Mouse (Mus musculus) stomach, postnatal 0 days (tissue): ENCODE results near the gene Git2.

Experiments used
- CTCF ChIP-seq: IDR thresholded peaks from 2 replicates; pipeline ENCODE4 v1.5.1; 2016; ENCODE audit warnings: antibody characterized with exemption, low read depth, mild to moderate bottlenecking, moderate library complexity
- EP300 ChIP-seq: optimal IDR thresholded peaks from 2 replicates; pipeline ENCODE3; 2016; ENCODE audit warnings: antibody characterized with exemption

DNA sequence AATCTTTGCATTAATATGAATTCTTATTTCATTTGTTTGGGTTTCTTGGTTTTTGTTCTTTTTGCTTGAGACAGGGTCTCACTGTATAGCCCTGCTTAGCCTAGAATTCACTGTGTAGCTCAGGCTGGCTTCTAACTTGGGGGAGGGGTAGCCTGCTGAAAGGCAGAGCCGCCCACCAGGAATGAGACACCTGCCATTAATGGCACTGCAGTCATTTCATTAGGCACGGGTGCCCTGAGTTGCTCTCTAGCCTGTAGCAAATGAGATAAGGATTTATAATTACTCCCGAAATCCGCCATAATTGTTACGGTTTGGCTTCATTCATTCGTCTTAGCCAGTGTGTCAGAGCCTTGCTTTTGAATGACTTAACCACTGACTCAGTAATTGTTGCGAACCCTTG is 857 bp upstream of the Git2 start:
- TF ChIP-seq CTCF (no peak), EP300 (no peak)
